Mouse (Mus musculus): Measurements from ENCODE around the gene Serpinf2.

DNA sequence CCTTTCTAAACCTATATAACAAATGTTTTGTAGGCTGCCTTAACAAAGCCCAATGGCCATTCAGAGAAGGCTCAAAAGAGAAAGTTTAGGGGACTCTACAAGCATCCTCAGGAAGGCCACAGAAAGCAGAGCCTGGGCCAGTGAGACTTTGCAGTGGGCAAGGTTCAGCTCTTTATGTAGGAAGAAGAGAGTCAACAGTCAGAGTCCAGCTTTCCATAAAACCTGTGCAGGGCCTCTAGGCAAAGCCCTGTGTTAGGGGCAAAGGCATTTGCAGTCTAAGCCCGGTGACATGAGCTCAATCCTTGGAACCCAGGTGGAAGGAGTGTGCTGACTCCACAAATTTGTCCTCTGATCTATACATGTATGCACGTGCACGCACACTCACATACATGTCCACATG is 14.9 kb downstream of the Serpinf2 start:
- TF ChIP-seq POLR2A (IDR thresholded peaks at IDR 0.05; ENCODE audit: low read depth, low read length) (no peak), CTCF (IDR thresholded peaks at IDR 0.05; ENCODE audit: extremely low read depth, insufficient read depth, insufficient read length, insufficient replicate concordance) (no peak)

Data from spleen, adult 2 months (tissue).